Mouse (Mus musculus): ENCODE measurements around the gene Slamf9. TPM values are rescaled to one million over a fixed set of nuclear protein-coding genes. Genes with fewer than 3 reads are reported as not detected.

Slamf9 gene
- polyA plus RNA-seq, 1 experiment from 2014 or later, result 0.08 TPM

GRCm38 (mm10) chr1:172522524-172522923, 47.4 kb downstream of the Slamf9 start:
- POLR2A ChIA-PET, result no interaction called here
- DNase-seq (ENCODE audit: low read depth, low spot score), result no peak

GRCm38 (mm10) chr1:172523699-172524101, 48.5 kb downstream of the Slamf9 start:
- peaks cover 8% of the 10 kb centered on the region for H3K27me3 ChIP-seq
- no peak for DNase-seq (ENCODE audit: low read depth, low spot score)
- in situ Hi-C loops (cut with MboI; ENCODE audit: low pct_unique_long_range_greater_than_20kb), result loop anchor here (10.0 to 25.0 kb wide), 2 partner anchors 111 to 386 kb away; partner anchors contain the start of genes Dcaf8, Dusp23 and Pex19
- TF ChIP-seq CTCF (IDR thresholded peaks at IDR 0.05), result no peak
- POLR2A ChIA-PET, result no interaction called here
- ATAC-seq, result no peak
- CTCF ChIA-PET, result interaction anchor here (0.9 kb wide), 1 partner anchor 14 kb away, joined by 3 read pairs; no protein-coding TSS in a partner anchor

More at GRCm38 (mm10) chr1:172522524-172522923, 47.4 kb downstream of the Slamf9 start:
- H3K27me3 ChIP-seq, result peaks cover 8% of the 10 kb centered on the region
- no peak for ATAC-seq
- in situ Hi-C loops (cut with MboI; ENCODE audit: low pct_unique_long_range_greater_than_20kb), result loop anchor here (10.0 to 25.0 kb wide), 2 partner anchors 112 to 385 kb away; partner anchors contain the start of genes Dcaf8, Dusp23 and Pex19
- CTCF ChIA-PET, result no interaction called here
- TF ChIP-seq CTCF (IDR thresholded peaks at IDR 0.05), result no peak

GRCm38 (mm10) chr1:172525027-172525764, 50.0 kb downstream of the Slamf9 start:
- DNase-seq (ENCODE audit: low read depth, low spot score), result no peak
- POLR2A ChIA-PET, result no interaction called here
- CTCF ChIA-PET, result interaction anchor here (0.8 to 1.7 kb wide), 3 partner anchors 9 to 117 kb away, joined by 3 to 6 read pairs (median 3); no protein-coding TSS in a partner anchor
- peaks cover 8% of the 10 kb centered on the region for H3K27me3 ChIP-seq
- no peak for TF ChIP-seq CTCF (IDR thresholded peaks at IDR 0.05)
- in situ Hi-C loops (cut with MboI; ENCODE audit: low pct_unique_long_range_greater_than_20kb), result loop anchor here (10.0 to 25.0 kb wide), 2 partner anchors 110 to 862 kb away; partner anchors contain the start of gene Dusp23
- no peak for ATAC-seq

GRCm38 (mm10) chr1:172525971-172526370, 50.8 kb downstream of the Slamf9 start:
- H3K27me3 ChIP-seq, result peaks cover 8% of the 10 kb centered on the region
- ATAC-seq, result no peak
- in situ Hi-C loops (cut with MboI; ENCODE audit: low pct_unique_long_range_greater_than_20kb), result loop anchor here (10.0 to 25.0 kb wide), 2 partner anchors 109 to 861 kb away; partner anchors contain the start of gene Dusp23
- CTCF ChIA-PET, result interaction anchor here (0.8 to 2.1 kb wide), 3 partner anchors 10 to 118 kb away, joined by 3 to 6 read pairs (median 5); no protein-coding TSS in a partner anchor
- POLR2A ChIA-PET, result no interaction called here
- no peak for TF ChIP-seq CTCF (IDR thresholded peaks at IDR 0.05)
- DNase-seq (ENCODE audit: low read depth, low spot score), result no peak

GRCm38 (mm10) chr1:172526380-172527081, 51.4 kb downstream of the Slamf9 start:
- no peak for ATAC-seq
- peaks cover 8% of the 10 kb centered on the region for H3K27me3 ChIP-seq
- no peak for DNase-seq (ENCODE audit: low read depth, low spot score)
- ChIA-PET CTCF (interaction anchor here (0.8 to 3.4 kb wide), 4 partner anchors 10 to 118 kb away, joined by 3 to 21 read pairs (median 4); no protein-coding TSS in a partner anchor), POLR2A (no interaction called here)
- TF ChIP-seq CTCF (IDR thresholded peaks at IDR 0.05), result no peak
- in situ Hi-C loops (cut with MboI; ENCODE audit: low pct_unique_long_range_greater_than_20kb), result loop anchor here (10.0 to 25.0 kb wide), 2 partner anchors 108 to 861 kb away; partner anchors contain the start of gene Dusp23

GRCm38 (mm10) chr1:172527431-172527830, 52.3 kb downstream of the Slamf9 start:
- TF ChIP-seq CTCF (IDR thresholded peaks at IDR 0.05), result no peak
- H3K27me3 ChIP-seq, result peaks cover 8% of the 10 kb centered on the region
- in situ Hi-C loops (cut with MboI; ENCODE audit: low pct_unique_long_range_greater_than_20kb), result loop anchor here (10.0 to 25.0 kb wide), 2 partner anchors 107 to 860 kb away; partner anchors contain the start of gene Dusp23
- POLR2A ChIA-PET, result no interaction called here
- ATAC-seq (no peak), DNase-seq (ENCODE audit: low read depth, low spot score) (no peak)
- CTCF ChIA-PET, result interaction anchor here (1.3 to 3.4 kb wide), 6 partner anchors 8 to 119 kb away, joined by 4 to 21 read pairs (median 6); partner anchors contain the start of gene Cfap45

Other genes with a start within 250 kb of the Slamf9 start
- 0.06 TPM for gene Atp1a4, start 216.9 kb upstream of the Slamf9 start, polyA plus RNA-seq (2021)
- 148 TPM for gene Igsf8, start 213.7 kb upstream of the Slamf9 start, polyA plus RNA-seq (2021)
- 0.69 TPM for gene Atp1a2, start 177.3 kb upstream of the Slamf9 start, polyA plus RNA-seq (2021)
- 0.08 TPM for gene Kcnj9, start 146.0 kb upstream of the Slamf9 start, polyA plus RNA-seq (2021)
- gene Kcnj10, start 134.1 kb upstream of the Slamf9 start, polyA plus RNA-seq (2021), result 0.04 TPM
- gene Pigm, start 98.8 kb upstream of the Slamf9 start, polyA plus RNA-seq (2021), result 6.6 TPM
- gene Igsf9, start 6.4 kb downstream of the Slamf9 start, polyA plus RNA-seq (2021), result 11.0 TPM
- 609 TPM for gene Tagln2, start 24.7 kb downstream of the Slamf9 start, polyA plus RNA-seq (2021)
- gene Cfap45, start 45.4 kb downstream of the Slamf9 start, polyA plus RNA-seq (2021), result 0.08 TPM
- 0.04 TPM for gene Vsig8, start 80.6 kb downstream of the Slamf9 start, polyA plus RNA-seq (2021)
- not detected for gene Slamf8, start 115.2 kb downstream of the Slamf9 start, polyA plus RNA-seq (2021)
- gene Fcrl6, start 127.2 kb downstream of the Slamf9 start, polyA plus RNA-seq (2021), result not detected
- gene Dusp23, start 157.6 kb downstream of the Slamf9 start, polyA plus RNA-seq (2021), result 0.78 TPM
- gene Crp, start 222.7 kb downstream of the Slamf9 start, polyA plus RNA-seq (2021), result 0.04 TPM

Measured in Patski (cell line).